Mouse (Mus musculus): ENCODE results near the gene Birc2.
A peak's percentile ranks its signal among the peaks of the same experiment; 100 is the strongest.
"Not testable (repeated sequence)": the region's sequence is repeated elsewhere in the genome, so short reads cannot be mapped to it uniquely, and the experiment has no call there.

The Birc2 gene

GRCm38 (mm10) chr9:7836905-7837805, at the start of gene Birc2:
Birc2 (minus strand) TSS chr9:7837064.
- peak; percentile 96 for DNase-seq (ENCODE audit: low spot score)

- no peak for DNase-seq (ENCODE audit: low spot score)
Observed at GRCm38 (mm10) chr9:7884346-7884745, 47.5 kb upstream of the Birc2 start.

GRCm38 (mm10) chr9:7882304-7882865, 45.5 kb upstream of the Birc2 start:
- DNase-seq (ENCODE audit: low spot score): no peak

- DNase-seq (ENCODE audit: low spot score): no peak
Observed at GRCm38 (mm10) chr9:7873511-7874211, 36.8 kb upstream of the Birc2 start.

GRCm38 (mm10) chr9:7872775-7873439, 36.0 kb upstream of the Birc2 start, which contains the start of gene Birc3:
Birc3 (minus strand) TSS chr9:7873186.
- peak; percentile 68 for DNase-seq (ENCODE audit: low spot score)

- no peak for DNase-seq (ENCODE audit: low spot score)
Observed at GRCm38 (mm10) chr9:7872044-7872774, 35.3 kb upstream of the Birc2 start.

GRCm38 (mm10) chr9:7871316-7872043, 34.6 kb upstream of the Birc2 start:
- DNase-seq (ENCODE audit: low spot score): no peak

- no peak for DNase-seq (ENCODE audit: low spot score)
Observed at GRCm38 (mm10) chr9:7870556-7871315, 33.9 kb upstream of the Birc2 start.

GRCm38 (mm10) chr9:7868838-7869491, 32.1 kb upstream of the Birc2 start:
- peak; percentile 31 for DNase-seq (ENCODE audit: low spot score)

GRCm38 (mm10) chr9:7867981-7868380, 31.1 kb upstream of the Birc2 start:
- peak; percentile 36 for DNase-seq (ENCODE audit: low spot score)

- not testable (repeated sequence) for DNase-seq (ENCODE audit: low spot score)
Observed at GRCm38 (mm10) chr9:7866981-7867380, 30.1 kb upstream of the Birc2 start.

- DNase-seq (ENCODE audit: low spot score): no peak
Observed at GRCm38 (mm10) chr9:7860976-7861375, 24.1 kb upstream of the Birc2 start.

- no peak for DNase-seq (ENCODE audit: low spot score)
Observed at GRCm38 (mm10) chr9:7855912-7856311, 19.0 kb upstream of the Birc2 start.

- peak; percentile 41 for DNase-seq (ENCODE audit: low spot score)
Observed at GRCm38 (mm10) chr9:7855374-7855773, 18.5 kb upstream of the Birc2 start.

GRCm38 (mm10) chr9:7854196-7854595, 17.3 kb upstream of the Birc2 start:
- not testable (repeated sequence) for DNase-seq (ENCODE audit: low spot score)

- DNase-seq (ENCODE audit: low spot score): no peak
Observed at GRCm38 (mm10) chr9:7852346-7853230, 15.7 kb upstream of the Birc2 start.

- DNase-seq (ENCODE audit: low spot score): no peak
Observed at GRCm38 (mm10) chr9:7851841-7852240, 15.0 kb upstream of the Birc2 start.

GRCm38 (mm10) chr9:7848191-7848590, 11.3 kb upstream of the Birc2 start:
- DNase-seq (ENCODE audit: low spot score): no peak
